Mouse (Mus musculus) cerebellum, adult 2 months (tissue): ENCODE data around the gene Alg12.

Experiments used
- CTCF ChIP-seq: fragments of 200-500 bp; IDR thresholded peaks from 2 replicates; pipeline ENCODE4 v1.5.1; 2011; ENCODE audit warnings: low read depth, mild to moderate bottlenecking, control low read depth, low read length, moderate library complexity, borderline replicate concordance; ENCODE audit not compliant: insufficient read depth
- POLR2A ChIP-seq: fragments of 200-500 bp; IDR thresholded peaks from 2 replicates; pipeline ENCODE4 v1.6.1; 2011; ENCODE audit warnings: low read length, control low read depth, borderline replicate concordance; ENCODE audit not compliant: insufficient read depth

GRCm38 (mm10) chr15:88761551-88761950 is 57.6 kb downstream of the Alg12 start:
- TF ChIP-seq POLR2A, result no peak
- TF ChIP-seq CTCF, result no peak
